Mouse (Mus musculus) limb, embryonic 13.5 days (tissue): ENCODE measurements around the gene Gdf9. TPM values are rescaled to one million over a fixed set of nuclear protein-coding genes. Genes with fewer than 3 reads are reported as not detected.

Experiments used
- ATAC-seq: fragments of 200-750 bp; cut with Nextera tagmentation; 2 replicates; pipeline ENCODE4 v1.8.0; 2017; ENCODE audit warnings: low read depth, moderate number of reproducible peaks, moderate TSS enrichment; ENCODE audit not compliant: low FRiP score
- H3K27ac ChIP-seq: fragments of 300-500 bp; sonication (generic); 2 replicates; pipeline ENCODE4 v1.5.1; 2015; ENCODE audit warnings: inconsistent platforms, mild to moderate bottlenecking, moderate library complexity
- H3K27me3 ChIP-seq: fragments of 300-500 bp; sonication (generic); 2 replicates; pipeline ENCODE4 v1.6.1; 2015; ENCODE audit warnings: mild to moderate bottlenecking, inconsistent platforms
- H3K36me3 ChIP-seq: fragments of 300-500 bp; sonication (generic); 2 replicates; pipeline ENCODE4 v1.6.1; 2015; ENCODE audit warnings: inconsistent platforms, mild to moderate bottlenecking, moderate library complexity
- H3K4me1 ChIP-seq: fragments of 300-500 bp; sonication (generic); 2 replicates; pipeline ENCODE4 v1.6.1; 2015; ENCODE audit warnings: inconsistent platforms
- H3K4me2 ChIP-seq: fragments of 300-500 bp; sonication (generic); replicated peaks from 2 replicates; pipeline ENCODE4 v1.6.1; 2015; ENCODE audit warnings: inconsistent platforms, mild to moderate bottlenecking, moderate library complexity
- H3K4me3 ChIP-seq: fragments of 300-500 bp; sonication (generic); 2 replicates; pipeline ENCODE4 v1.5.1; 2015; ENCODE audit warnings: moderate library complexity, mild to moderate bottlenecking, inconsistent platforms
- H3K9ac ChIP-seq: fragments of 300-500 bp; sonication (generic); 2 replicates; pipeline ENCODE4 v1.6.1; 2015; ENCODE audit warnings: mild to moderate bottlenecking, inconsistent platforms
- H3K9me3 ChIP-seq: fragments of 300-500 bp; sonication (generic); 2 replicates; pipeline ENCODE4 v1.6.1; 2016; ENCODE audit warnings: inconsistent platforms
- WGBS: fragments of 180-500 bp; shearing (Covaris S2); methylation state at CpG from one replicate; pipeline ENCODE4 v1.1.7; 2015; 5-methylcytosine and 5-hydroxymethylcytosine counted together
- polyA plus RNA-seq: library from polyadenylated mRNA; unstranded; fragments of >200 nt; fragmentation: Nextera tagmentation; extraction: Ambion mirVana; gene quantifications from 2 replicates; pipeline ENCODE4 v1.2.1, GENCODE M21; 2015

Gdf9 gene
- polyA plus RNA-seq, 1 experiment from 2014 or later: 1.6 TPM

DNA sequence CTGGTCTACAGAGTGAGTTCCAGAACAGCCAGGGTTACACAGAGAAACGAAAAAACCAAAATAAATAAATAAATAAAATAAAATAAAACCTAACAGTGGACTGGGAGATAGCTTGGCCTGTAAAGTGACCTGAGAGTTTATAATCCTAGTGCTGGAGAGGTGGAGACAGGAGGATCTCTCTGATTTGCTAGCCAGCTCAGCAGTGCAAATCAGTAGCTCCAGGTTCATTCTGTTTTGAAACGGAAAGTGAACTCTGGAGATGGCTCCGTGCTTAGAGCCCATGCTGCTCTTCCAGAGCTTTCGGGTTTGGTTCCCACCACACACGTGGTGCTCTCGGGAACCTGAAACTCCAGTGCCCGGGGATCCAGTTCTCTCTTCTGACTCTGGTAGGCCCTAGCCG lies 17.2 kb downstream of the Gdf9 start:
- Histone ChIP-seq H3K9me3 (no peaks in the 10 kb centered on the region), H3K4me3 (no peak overlapping the region), H3K4me1 (peaks cover 10% of the 10 kb centered on the region), H3K36me3 (no peaks in the 10 kb centered on the region), H3K27ac (no peak overlapping the region), H3K4me2 (no peak overlapping the region), H3K9ac (no peak overlapping the region), H3K27me3 (no peaks in the 10 kb centered on the region)
- ATAC-seq: no peak
- 87% methylated on average over 8 of the region's 8 CpGs for WGBS

DNA sequence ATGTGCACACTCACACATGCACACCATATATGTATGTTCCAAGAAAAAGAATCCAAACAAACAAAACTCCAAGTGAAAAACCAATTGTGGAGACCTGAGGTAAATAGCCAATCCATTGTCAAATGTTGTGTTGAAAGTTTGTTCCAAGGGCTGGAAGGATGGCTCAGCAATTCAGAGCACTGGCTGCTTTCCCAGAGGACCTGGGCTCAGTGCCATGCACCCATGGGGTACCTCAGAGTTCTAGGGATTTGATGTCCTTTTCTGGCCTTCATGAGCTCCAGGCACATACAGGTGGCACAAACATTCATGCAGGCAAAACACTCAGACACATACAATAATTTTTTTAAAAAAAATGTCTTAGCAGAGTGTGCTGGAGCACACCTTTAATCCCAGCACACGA lies 17.7 kb downstream of the Gdf9 start:
- 82% methylated on average over 1 of the region's 1 CpGs for WGBS
- H3K9me3 ChIP-seq: no peaks in the 10 kb centered on the region
- no peak overlapping the region for H3K4me2 ChIP-seq
- no peak overlapping the region for H3K27ac ChIP-seq
- no peaks in the 10 kb centered on the region for H3K36me3 ChIP-seq
- no peak for ATAC-seq
- no peaks in the 10 kb centered on the region for H3K27me3 ChIP-seq
- H3K4me1 ChIP-seq: peaks cover 10% of the 10 kb centered on the region
- no peak overlapping the region for H3K9ac ChIP-seq
- no peak overlapping the region for H3K4me3 ChIP-seq

DNA sequence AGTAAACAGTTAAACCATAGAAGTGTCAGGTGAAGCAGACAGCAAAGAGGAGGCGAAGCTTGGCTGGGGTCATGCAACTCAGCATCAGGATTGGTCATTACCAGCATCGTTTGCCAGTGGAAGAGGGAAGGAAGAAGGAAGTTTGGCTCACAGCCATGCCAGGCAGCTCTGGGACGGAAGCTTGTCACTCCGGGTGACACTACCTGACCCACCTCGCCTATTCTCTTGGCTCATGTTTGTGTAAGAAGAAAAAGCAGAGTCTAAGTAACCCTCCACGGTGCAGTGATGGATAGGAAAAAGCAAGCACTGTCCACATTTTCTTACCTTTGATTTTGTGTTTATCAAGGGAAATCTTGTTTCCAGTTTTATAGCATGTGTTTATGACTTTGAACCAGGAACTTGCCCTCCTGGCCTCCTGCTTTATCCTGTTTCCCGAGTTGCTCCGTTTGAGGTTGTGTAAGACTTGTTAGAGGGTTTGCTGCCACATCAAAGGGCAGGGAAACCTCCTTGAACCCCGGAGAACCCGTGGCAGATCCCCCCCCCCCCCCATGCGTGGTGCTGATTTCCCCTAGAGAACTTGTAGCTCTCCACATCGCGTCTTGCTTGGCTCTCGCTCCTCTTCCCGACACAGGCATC lies 19.4 kb downstream of the Gdf9 start:
- Histone ChIP-seq H3K4me3 (no peak overlapping the region), H3K4me1 (peaks cover 10% of the 10 kb centered on the region), H3K9me3 (no peaks in the 10 kb centered on the region), H3K36me3 (no peaks in the 10 kb centered on the region), H3K27ac (no peak overlapping the region), H3K4me2 (no peak overlapping the region), H3K9ac (0 out of 2 replicates have a peak overlapping the region, but pooled peaks have one; percentile 4), H3K27me3 (no peaks in the 10 kb centered on the region)
- no peak for ATAC-seq
- WGBS: 31% methylated on average over 15 of the region's 15 CpGs

DNA sequence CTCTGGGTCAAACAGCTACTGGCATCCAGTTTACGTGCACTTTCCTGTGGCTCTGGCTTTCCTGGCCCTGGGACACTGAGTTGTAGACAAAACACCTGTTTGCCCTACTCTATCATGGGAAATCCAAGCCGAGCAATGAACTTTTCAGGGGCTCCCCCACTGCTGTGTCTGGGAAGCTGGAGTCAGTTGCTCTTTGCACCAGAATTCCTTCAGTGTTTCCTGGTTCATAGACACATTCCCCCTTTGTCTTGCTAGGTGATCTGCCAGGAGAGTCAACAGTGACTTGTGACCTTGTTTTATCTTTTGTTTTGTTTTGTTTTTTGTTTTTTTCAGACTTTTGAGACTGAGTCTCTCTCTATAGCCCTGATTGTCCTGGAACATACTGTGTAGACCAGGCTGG lies 20.5 kb downstream of the Gdf9 start:
- no peaks in the 10 kb centered on the region for H3K36me3 ChIP-seq
- no peak overlapping the region for H3K4me3 ChIP-seq
- H3K9me3 ChIP-seq: no peaks in the 10 kb centered on the region
- 44% methylated on average over 2 of the region's 2 CpGs for WGBS
- no peak overlapping the region for H3K27ac ChIP-seq
- H3K4me2 ChIP-seq: no peak overlapping the region
- no peaks in the 10 kb centered on the region for H3K27me3 ChIP-seq
- no peak for ATAC-seq
- H3K4me1 ChIP-seq: peaks cover 11% of the 10 kb centered on the region
- H3K9ac ChIP-seq: no peak overlapping the region

DNA sequence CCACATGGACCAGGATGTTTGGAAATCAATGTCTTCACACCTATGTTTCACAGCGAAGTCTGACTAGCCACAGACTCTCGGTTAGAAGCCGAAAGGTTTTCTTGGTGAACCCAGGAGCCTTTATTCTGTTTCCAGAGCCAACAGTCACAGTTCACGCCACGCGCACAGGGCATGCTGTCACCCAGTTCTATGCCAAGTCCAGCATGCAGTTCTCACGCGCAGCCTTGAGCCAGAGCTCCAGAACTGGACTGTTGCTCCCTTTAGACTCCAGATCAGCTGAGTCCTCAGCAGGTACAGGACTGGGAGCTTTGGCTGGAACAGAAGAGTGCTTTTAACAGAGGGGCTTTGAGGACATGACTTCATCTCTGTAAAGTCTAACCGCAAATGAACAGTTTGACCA lies 21.6 kb downstream of the Gdf9 start:
- Histone ChIP-seq H3K4me1 (peaks cover 13% of the 10 kb centered on the region), H3K4me2 (no peak overlapping the region), H3K9ac (no peak overlapping the region), H3K27me3 (no peaks in the 10 kb centered on the region), H3K36me3 (no peaks in the 10 kb centered on the region), H3K27ac (no peak overlapping the region), H3K4me3 (no peak overlapping the region), H3K9me3 (no peaks in the 10 kb centered on the region)
- WGBS: 93% methylated on average over 9 of the region's 9 CpGs
- no peak for ATAC-seq

GRCm38 (mm10) chr11:53453031-53453430 lies 22.2 kb downstream of the Gdf9 start:
- Histone ChIP-seq H3K9ac (no peak overlapping the region), H3K27me3 (peaks cover 4% of the 10 kb centered on the region; the same call in 1 of the 2 replicates), H3K36me3 (no peaks in the 10 kb centered on the region), H3K4me2 (no peak overlapping the region), H3K4me1 (peaks cover 14% of the 10 kb centered on the region), H3K27ac (no peak overlapping the region), H3K4me3 (no peak overlapping the region), H3K9me3 (no peaks in the 10 kb centered on the region)
- no peak for ATAC-seq
- WGBS: 86% methylated on average over 5 of the region's 5 CpGs

DNA sequence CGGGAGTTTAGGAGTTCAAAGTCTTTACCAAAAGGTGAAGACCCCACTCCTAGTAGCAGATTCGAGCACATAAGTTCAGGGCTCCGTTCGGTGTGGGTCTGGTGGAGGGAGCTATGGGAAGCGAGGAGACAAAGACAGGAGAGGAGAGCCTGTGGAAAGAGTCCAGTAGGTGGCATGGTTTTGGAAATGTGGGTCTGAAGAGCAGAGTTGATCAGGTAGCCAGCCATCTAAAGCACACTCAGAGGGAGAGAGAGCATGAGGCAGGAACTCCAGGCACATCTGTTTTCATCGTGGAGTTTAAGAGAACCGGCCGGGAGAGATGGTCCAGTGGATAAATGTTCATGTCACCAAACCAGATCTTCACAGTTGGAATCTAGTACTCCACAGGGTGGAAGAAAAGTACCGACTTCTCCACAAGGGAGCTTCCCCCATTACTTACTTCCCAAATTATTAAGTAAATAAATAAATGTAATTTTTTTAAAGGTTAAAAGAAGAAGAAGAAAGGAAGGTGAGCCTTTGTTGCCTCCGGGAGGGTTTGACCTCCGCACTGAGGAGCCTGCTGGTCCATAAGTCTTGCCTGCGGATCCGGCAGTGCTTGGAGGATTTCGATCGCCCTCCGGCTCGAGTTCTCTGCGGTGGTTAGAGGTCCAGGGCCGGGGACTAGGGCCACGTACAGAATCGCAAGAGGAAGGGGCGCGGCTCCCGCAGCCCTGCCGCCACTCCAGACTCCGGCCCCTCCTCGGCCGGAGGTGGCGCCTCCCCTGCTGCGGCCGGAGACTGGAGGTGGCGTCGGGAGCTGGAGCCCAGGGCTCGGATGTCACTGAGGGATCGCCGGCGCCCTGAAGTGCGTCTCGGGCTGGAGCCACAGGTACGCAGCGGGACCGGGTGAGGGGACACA lies 25.9 kb downstream of the Gdf9 start, which contains the start of the genes Gm10447 and Shroom1:
Gene Gm10447 (minus strand): TSS at position 637 of the 898 bp plus-strand sequence.
Gene Shroom1 (plus strand): TSS at position 732 of the 898 bp plus-strand sequence.
- peak; percentile 83 for ATAC-seq
- no peaks in the 10 kb centered on the region for H3K36me3 ChIP-seq
- peaks cover 27% of the 10 kb centered on the region for H3K27me3 ChIP-seq
- H3K9me3 ChIP-seq: no peaks in the 10 kb centered on the region
- H3K4me2 ChIP-seq: peak within 1 kb of the TSS; percentile 72
- H3K4me3 ChIP-seq: peak within 1 kb of the TSS; percentile 61
- 4% methylated on average over 41 of the region's 42 CpGs for WGBS
- H3K27ac ChIP-seq: peak within 1 kb of the TSS; percentile 34; the same call in 1 of the 2 replicates
- H3K9ac ChIP-seq: peak within 1 kb of the TSS; percentile 71
- peaks cover 8% of the 10 kb centered on the region; the same call in 1 of the 2 replicates for H3K4me1 ChIP-seq

DNA sequence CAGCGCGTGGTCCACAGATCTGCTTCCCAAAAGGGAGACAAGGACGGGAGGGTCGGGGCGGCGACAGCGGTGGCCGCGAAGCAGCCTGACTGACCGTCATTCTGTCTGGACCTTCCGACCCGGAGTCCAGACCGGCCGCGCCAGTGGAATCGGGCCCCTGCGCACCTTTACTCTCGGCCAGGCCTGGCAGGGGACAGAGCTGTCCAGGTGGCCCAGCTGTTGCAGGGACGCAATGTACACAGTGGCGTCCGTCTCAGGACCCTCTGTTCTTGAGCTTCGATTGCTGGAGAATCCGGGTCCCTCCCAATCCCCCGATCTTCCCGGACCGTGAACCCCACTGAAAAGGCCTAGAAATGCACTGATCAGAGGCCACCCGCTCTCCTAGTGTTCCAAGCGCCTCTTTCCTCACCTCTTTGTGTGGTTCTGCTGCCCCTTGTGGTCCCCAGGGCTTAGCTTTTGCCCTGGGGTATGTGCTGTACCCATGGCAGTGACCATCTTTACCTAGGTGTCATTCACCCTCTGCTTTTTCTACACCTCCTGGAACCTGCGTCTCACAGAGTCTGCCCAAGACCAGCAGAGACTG lies 26.6 kb downstream of the Gdf9 start:
- H3K27ac ChIP-seq: no peak overlapping the region
- ATAC-seq: peak; percentile 12; the same call in 1 of the 2 replicates
- H3K27me3 ChIP-seq: peaks cover 34% of the 10 kb centered on the region
- H3K9me3 ChIP-seq: no peaks in the 10 kb centered on the region
- H3K4me1 ChIP-seq: peaks cover 8% of the 10 kb centered on the region; the same call in 1 of the 2 replicates
- H3K9ac ChIP-seq: peak overlapping the region; percentile 71
- 7% methylated on average over 29 of the region's 29 CpGs for WGBS
- peak overlapping the region; percentile 72 for H3K4me2 ChIP-seq
- no peaks in the 10 kb centered on the region for H3K36me3 ChIP-seq
- H3K4me3 ChIP-seq: peak overlapping the region; percentile 61

GRCm38 (mm10) chr11:53458996-53459395 lies 28.2 kb downstream of the Gdf9 start:
- Histone ChIP-seq H3K4me2 (no peak overlapping the region), H3K36me3 (no peaks in the 10 kb centered on the region), H3K9ac (no peak overlapping the region), H3K4me1 (peaks cover 20% of the 10 kb centered on the region), H3K4me3 (no peak overlapping the region), H3K9me3 (no peaks in the 10 kb centered on the region), H3K27ac (no peak overlapping the region), H3K27me3 (peaks cover 49% of the 10 kb centered on the region)
- WGBS: 66% methylated on average over 3 of the region's 3 CpGs
- ATAC-seq: no peak

DNA sequence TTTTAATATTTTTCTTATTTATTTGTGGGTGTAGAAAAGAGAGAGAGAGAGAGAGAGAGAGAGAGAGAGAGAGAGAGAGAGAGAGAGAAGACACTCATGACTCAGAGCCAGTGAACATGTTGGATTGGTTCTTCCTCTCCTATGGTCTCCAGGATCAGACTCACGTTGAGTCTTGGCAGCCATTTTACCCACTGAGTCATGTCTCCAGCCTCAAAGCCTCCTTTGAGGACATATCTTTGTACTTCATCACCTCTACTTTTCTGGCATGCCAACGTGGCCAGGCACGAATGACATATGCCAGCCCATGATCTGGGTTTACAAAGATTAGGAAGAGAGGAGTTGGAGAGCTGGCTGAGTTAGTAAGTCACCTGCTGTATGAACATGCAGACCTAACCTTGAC lies 29.4 kb downstream of the Gdf9 start:
- peaks cover 61% of the 10 kb centered on the region for H3K27me3 ChIP-seq
- H3K4me2 ChIP-seq: no peak overlapping the region
- no peak for ATAC-seq
- 86% methylated on average over 3 of the region's 3 CpGs for WGBS
- peaks cover 3% of the 10 kb centered on the region; the same call in 1 of the 2 replicates for H3K9me3 ChIP-seq
- peaks cover 6% of the 10 kb centered on the region; the same call in 1 of the 2 replicates for H3K36me3 ChIP-seq
- peaks cover 22% of the 10 kb centered on the region for H3K4me1 ChIP-seq
- no peak overlapping the region for H3K27ac ChIP-seq
- H3K4me3 ChIP-seq: no peak overlapping the region
- no peak overlapping the region for H3K9ac ChIP-seq

DNA sequence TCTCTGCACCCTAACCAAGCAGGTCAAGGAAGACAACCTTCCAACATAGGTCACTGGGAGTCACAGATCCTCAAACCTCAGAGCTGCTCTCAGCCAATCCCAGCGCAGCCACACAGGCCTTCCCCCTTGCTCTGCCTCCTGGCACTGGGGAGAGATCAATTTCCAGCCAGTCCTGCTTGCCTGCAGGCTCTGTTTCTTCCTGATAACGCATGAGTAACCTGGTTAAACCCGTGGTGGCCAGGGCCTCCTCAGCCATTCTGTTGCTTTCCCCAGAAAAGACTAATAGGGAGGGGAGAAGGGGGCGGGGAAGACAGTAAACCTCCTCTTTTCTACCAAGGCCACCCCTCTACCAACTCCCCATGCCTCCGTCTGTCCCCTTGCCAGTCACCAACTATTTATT lies 30.9 kb downstream of the Gdf9 start:
- H3K27me3 ChIP-seq: peaks cover 76% of the 10 kb centered on the region
- H3K4me1 ChIP-seq: peaks cover 24% of the 10 kb centered on the region
- no peak overlapping the region for H3K27ac ChIP-seq
- H3K4me3 ChIP-seq: no peak overlapping the region
- H3K9ac ChIP-seq: no peak overlapping the region
- WGBS: 31% methylated on average over 5 of the region's 5 CpGs
- peaks cover 3% of the 10 kb centered on the region; the same call in 1 of the 2 replicates for H3K9me3 ChIP-seq
- H3K4me2 ChIP-seq: no peak overlapping the region
- ATAC-seq: no peak
- H3K36me3 ChIP-seq: peaks cover 12% of the 10 kb centered on the region; the same call in 1 of the 2 replicates
